8 mouse cellular contexts compared by ENCODE assay signal in genomic region chr6:7554829-7555391, GRCm38 (mm10). TPM values are rescaled to one million over a fixed set of nuclear protein-coding genes. Genes with fewer than 3 reads are reported as not detected.
A peak's percentile ranks its signal among the peaks of the same experiment; 100 is the strongest.
DNase-seq lines count a peak whose midpoint lies in the region; ATAC-seq and TF ChIP-seq lines count a peak whose summit lies in the region.

Tac1 (plus strand) TSS chr6:7554879.

- H3K9me3 ChIP-seq in lung, postnatal 0 days (ENCODE audit: low read length): no peaks in the 10 kb centered on the region
- no peaks in the 10 kb centered on the region for H3K9me3 ChIP-seq in intestine, embryonic 15.5 days
- no peaks in the 10 kb centered on the region for H3K9me3 ChIP-seq in midbrain, postnatal 0 days (ENCODE audit: low read length)

- H3K27ac ChIP-seq in lung, postnatal 0 days (ENCODE audit: low read length): no peak within 1 kb of the TSS
- H3K27ac ChIP-seq in intestine, embryonic 15.5 days: no peak within 1 kb of the TSS
- no peak within 1 kb of the TSS for H3K27ac ChIP-seq in midbrain, postnatal 0 days (ENCODE audit: low read depth, low read length)

- no peak within 1 kb of the TSS for H3K9ac ChIP-seq in lung, postnatal 0 days (replicated peaks; ENCODE audit: low read depth)
- no peak within 1 kb of the TSS; the same call in 1 of the 2 replicates for H3K9ac ChIP-seq in intestine, embryonic 15.5 days
- peak within 1 kb of the TSS; percentile 52 for H3K9ac ChIP-seq in midbrain, postnatal 0 days (replicated peaks; ENCODE audit: low read length, poor library complexity, severe bottlenecking)

- H3K4me2 ChIP-seq in lung, postnatal 0 days (replicated peaks; ENCODE audit: low read depth, low read length): no peak within 1 kb of the TSS; the same call in 1 of the 2 replicates
- peak within 1 kb of the TSS; percentile 58 for H3K4me2 ChIP-seq in intestine, embryonic 15.5 days (replicated peaks)
- H3K4me2 ChIP-seq in midbrain, postnatal 0 days (ENCODE audit: low read depth, low read length, poor library complexity, severe bottlenecking): peak within 1 kb of the TSS; percentile 78

- no peaks in the 10 kb centered on the region for H3K36me3 ChIP-seq in lung, postnatal 0 days (ENCODE audit: insufficient read depth, low read length)
- H3K36me3 ChIP-seq in intestine, embryonic 15.5 days: no peaks in the 10 kb centered on the region
- no peaks in the 10 kb centered on the region for H3K36me3 ChIP-seq in midbrain, postnatal 0 days (ENCODE audit: insufficient read depth, low read length)

- DNase-seq in cerebellum, postnatal 10 days: peak; percentile 36
- no peak for DNase-seq in cerebellum, adult 9-11 months
- peak; percentile 5 for DNase-seq in lung, postnatal 0 days (ENCODE audit: low spot score)
- no peak for DNase-seq in lung, adult 18-20 months
- DNase-seq in midbrain, postnatal 0 days (ENCODE audit: low spot score): no peak
- DNase-seq in MN1 (ENCODE audit: low spot score): no peak
- no peak for DNase-seq in adrenal gland, postnatal 10 days

- no peak for TF ChIP-seq CTCF in lung, postnatal 0 days (IDR thresholded peaks at IDR 0.05)
- no peak for TF ChIP-seq CTCF in midbrain, postnatal 0 days (IDR thresholded peaks at IDR 0.05)

- no peaks in the 10 kb centered on the region for H3K4me1 ChIP-seq in lung, postnatal 0 days (ENCODE audit: insufficient read depth, low read depth, low read length)
- H3K4me1 ChIP-seq in intestine, embryonic 15.5 days (replicated peaks): 0 out of 2 replicates have a peak, but pooled peaks cover 9% of the 10 kb centered on the region
- H3K4me1 ChIP-seq in midbrain, postnatal 0 days (ENCODE audit: insufficient read depth, low read length): peaks cover 10% of the 10 kb centered on the region; the same call in 1 of the 2 replicates

- H3K4me3 ChIP-seq in lung, postnatal 0 days (ENCODE audit: low read depth, low read length): peak within 1 kb of the TSS; percentile 12; the same call in 1 of the 2 replicates
- peak within 1 kb of the TSS; percentile 27 for H3K4me3 ChIP-seq in intestine, embryonic 15.5 days (replicated peaks)
- H3K4me3 ChIP-seq in midbrain, postnatal 0 days (ENCODE audit: low read depth, low read length): peak within 1 kb of the TSS; percentile 48

- 3% methylated on average over 36 of the region's 37 CpGs for WGBS in lung, postnatal 0 days
- WGBS in intestine, embryonic 15.5 days: 2% methylated on average over 37 of the region's 37 CpGs
- WGBS in midbrain, postnatal 0 days: under 1% methylated on average over 37 of the region's 37 CpGs

- ATAC-seq in lung, postnatal 0 days: no peak
- peak; percentile 43 for ATAC-seq in intestine, embryonic 15.5 days
- peak; percentile 66 for ATAC-seq in midbrain, postnatal 0 days (ENCODE audit: low FRiP score)

- TF ChIP-seq EP300 in lung, postnatal 0 days (IDR thresholded peaks at IDR 0.05): no peak

- H3K27me3 ChIP-seq in lung, postnatal 0 days (replicated peaks; ENCODE audit: insufficient read depth, low read length): peaks cover 26% of the 10 kb centered on the region; the same call in 1 of the 2 replicates
- H3K27me3 ChIP-seq in intestine, embryonic 15.5 days (replicated peaks): peaks cover 31% of the 10 kb centered on the region
- H3K27me3 ChIP-seq in midbrain, postnatal 0 days (ENCODE audit: insufficient read depth, low read length): peaks cover 22% of the 10 kb centered on the region

RNA-seq across cellular contexts. Expression of gene Tac1, which starts in this region (rescaled TPM):
- 0.18 TPM in 1 of 2 replicates, not detected in the other for polyA plus RNA-seq in lung, postnatal 0 days (2015; fragmentation: Nextera tagmentation; extraction: Ambion mirVana)
- 8.0 and 12.0 TPM in 2 replicates for polyA plus RNA-seq in intestine, embryonic 15.5 days (2015; fragmentation: Nextera tagmentation; extraction: Ambion mirVana)
- total RNA-seq in midbrain, postnatal 0 days (2014; rRNA removed): 79.9 and 87.9 TPM in 2 replicates
- polyA plus RNA-seq in midbrain, postnatal 0 days (2015; fragmentation: Nextera tagmentation; extraction: Ambion mirVana): 180 and 199 TPM in 2 replicates
- under 1 TPM in 1 of 2 experiments, not detected in 1; 0.78 TPM for total RNA-seq in adrenal gland, postnatal 10 days (2021)

Comparison
In these comparisons a context has a peak if more than half of its experiments do, and no peak if none do; other contexts are left out.
1. RNA of gene Tac1 (total RNA-seq): 79.9 to 87.9 TPM in midbrain, postnatal 0 days; 0.78 TPM in adrenal gland, postnatal 10 days; every median in the first group is over 10 times any median in the second.
2. RNA of gene Tac1 (polyA plus RNA-seq): 180 to 199 TPM in midbrain, postnatal 0 days; 8.0 to 12.0 TPM in intestine, embryonic 15.5 days and 0.18 TPM in lung, postnatal 0 days; every median in the first group is over 10 times any median in the second.
3. DNase-seq: peak in cerebellum, postnatal 10 days (2 of 2); none in cerebellum, adult 9-11 months (single experiment), lung, adult 18-20 months (0 of 2), midbrain, postnatal 0 days (single experiment), MN1 (single experiment) and adrenal gland, postnatal 10 days (single experiment).
4. Peak in DNase-seq and H3K4me3 ChIP-seq in lung, postnatal 0 days; RNA of the gene not detected or under 1 TPM.
5. Peak in every context shown above with its lines, with median percentiles within 50 percentile points of each other: H3K4me3 ChIP-seq.